Mouse (Mus musculus): Measurements from ENCODE around the gene Acp5. TPM values are rescaled to one million over a fixed set of nuclear protein-coding genes. Genes with fewer than 3 reads are reported as not detected.
"Not testable (repeated sequence)": the region's sequence is repeated elsewhere in the genome, so short reads cannot be mapped to it uniquely, and the experiment has no call there.

The Acp5 gene
- polyA plus RNA-seq (2012; rRNA removed): 256 and 495 TPM in 2 replicates

DNA sequence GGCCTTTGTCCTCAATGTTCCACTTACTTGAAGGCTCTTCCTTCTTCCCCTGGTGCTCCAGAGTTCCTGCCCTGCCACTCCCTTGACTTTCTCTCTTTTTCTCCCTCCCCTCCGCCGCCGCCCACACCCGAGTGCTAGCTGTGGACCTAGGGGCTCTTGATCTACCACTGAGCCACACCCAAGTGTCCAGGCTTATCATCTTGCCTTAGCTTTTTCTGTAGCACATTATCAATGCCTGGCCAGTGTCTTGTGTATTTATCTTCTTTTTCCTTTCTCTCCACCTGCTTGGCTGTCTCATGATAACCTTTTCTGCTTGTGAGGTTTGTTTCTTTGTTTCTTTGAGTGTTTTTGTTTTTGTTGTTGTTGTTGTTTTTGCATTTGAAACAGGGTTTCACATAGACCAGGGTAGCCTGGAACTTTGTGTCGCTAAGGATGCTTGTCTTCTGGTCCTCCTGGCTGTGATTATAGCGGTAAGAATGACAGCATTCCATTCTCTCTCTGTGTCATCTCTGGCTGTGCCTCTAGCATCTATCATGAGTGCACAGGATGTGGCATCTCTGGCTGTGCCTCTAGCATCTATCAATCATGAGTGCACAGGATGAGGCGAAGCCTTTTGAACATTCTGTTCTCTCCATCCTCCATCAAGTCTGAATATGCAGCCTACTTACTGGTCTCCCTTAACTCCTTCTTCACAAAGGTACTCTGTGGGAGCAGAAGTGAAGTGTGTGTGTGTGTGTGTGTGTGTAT lies at the start of gene Acp5:
Gene Acp5, minus strand, starts transcription at position 68 of the 747 bp plus-strand sequence.
- no peak for DNase-seq (ENCODE audit: low read depth)

DNA sequence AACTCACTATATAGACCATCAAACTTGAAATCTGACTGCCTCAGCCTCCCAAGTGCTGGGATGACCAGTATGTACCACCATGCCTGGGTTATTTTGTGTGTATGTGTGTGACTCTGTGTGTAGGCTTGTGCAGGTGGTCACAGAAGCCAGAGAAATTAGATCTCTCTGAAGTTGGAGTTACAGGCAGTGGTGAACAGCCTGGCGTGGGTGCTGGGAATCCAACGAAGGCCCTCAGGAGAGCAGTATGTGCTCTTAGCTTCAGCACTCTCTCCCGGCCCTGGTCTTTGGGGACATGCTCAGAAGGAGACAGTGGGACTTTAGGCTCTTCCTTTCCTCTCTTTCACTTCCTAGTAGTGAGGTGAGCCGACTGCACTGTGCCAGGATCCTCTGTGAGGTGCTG lies 36.8 kb upstream of the Acp5 start:
- DNase-seq (ENCODE audit: low read depth): no peak

DNA sequence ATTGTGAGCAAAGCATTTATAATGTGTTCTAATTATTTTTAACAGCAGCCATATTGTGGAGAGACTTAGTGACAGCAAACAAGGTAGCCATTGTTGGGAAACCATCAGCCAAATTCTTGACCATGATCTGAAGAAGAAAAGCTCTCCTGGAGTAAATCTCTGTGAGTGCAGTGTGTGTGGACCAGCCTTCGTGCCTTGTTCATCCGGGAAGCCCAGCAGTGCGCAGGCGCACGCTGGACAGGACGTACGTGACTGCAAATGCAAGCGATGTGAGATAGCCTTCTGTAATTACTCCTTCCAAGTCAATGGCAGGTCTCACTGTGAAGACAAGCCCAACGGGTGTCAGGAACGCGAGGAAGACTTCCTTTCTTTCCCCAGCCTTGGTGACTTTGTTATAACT lies 33.8 kb upstream of the Acp5 start:
- no peak for DNase-seq (ENCODE audit: low read depth)

DNA sequence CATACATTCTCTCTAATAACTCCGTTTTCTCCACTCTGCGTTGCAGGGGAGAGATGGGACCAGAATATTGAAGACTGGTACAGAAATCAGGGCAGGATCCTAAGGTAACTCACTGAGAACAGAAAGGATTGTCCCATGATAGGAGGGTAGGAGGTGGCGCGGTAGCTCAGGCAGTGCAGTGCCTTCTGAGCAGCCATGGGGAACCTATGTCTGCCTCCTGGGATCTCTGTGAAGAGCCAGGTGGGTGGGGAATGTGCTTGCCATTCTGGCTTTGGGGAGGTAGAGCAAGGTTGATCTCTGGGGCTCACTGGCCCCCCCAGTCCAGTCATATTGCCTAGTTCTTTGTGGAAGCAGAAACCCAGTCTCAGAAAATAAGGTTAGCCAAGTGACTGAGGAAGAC lies 32.2 kb upstream of the Acp5 start:
- DNase-seq (ENCODE audit: low read depth): no peak

DNA sequence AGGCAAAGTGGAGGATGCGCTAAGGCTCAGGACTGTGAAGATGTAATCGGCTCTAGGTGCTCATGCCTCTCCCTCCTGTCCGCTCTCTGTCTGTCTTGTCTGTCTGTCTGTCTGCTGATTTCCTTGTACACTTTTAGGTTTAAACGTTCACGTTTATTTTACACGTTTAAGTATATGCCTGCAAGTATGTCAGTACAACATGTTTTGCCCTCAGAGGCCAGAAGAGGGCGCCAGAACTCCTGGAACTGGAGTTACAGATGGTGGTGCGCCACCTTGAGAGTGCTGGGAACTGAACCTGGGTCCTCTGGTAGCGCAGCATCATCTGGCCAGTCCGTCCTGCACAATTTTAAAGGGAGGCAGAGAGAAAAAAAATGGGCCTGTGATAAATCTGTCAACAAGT lies 31.2 kb upstream of the Acp5 start:
- no peak for DNase-seq (ENCODE audit: low read depth)

DNA sequence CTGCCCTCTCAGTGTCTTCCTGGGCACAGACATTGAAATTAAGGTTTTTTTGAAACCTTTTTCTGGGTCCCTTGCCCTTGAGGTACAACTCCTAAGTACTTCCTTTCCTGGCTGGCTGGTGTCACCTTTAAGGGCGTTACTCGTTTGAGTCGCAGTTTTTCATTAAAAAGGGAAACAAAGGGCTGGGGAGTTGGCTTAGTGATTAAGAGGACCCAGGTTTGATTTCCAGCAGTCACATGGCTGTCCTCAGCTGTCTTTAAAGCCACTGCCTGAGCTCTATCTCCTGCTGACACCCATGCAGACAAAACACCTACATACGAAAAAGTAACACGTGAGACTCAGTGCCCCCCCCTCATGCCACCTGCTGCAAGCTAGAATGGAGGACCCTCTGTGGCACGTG lies 30.5 kb upstream of the Acp5 start:
- no peak for DNase-seq (ENCODE audit: low read depth)

DNA sequence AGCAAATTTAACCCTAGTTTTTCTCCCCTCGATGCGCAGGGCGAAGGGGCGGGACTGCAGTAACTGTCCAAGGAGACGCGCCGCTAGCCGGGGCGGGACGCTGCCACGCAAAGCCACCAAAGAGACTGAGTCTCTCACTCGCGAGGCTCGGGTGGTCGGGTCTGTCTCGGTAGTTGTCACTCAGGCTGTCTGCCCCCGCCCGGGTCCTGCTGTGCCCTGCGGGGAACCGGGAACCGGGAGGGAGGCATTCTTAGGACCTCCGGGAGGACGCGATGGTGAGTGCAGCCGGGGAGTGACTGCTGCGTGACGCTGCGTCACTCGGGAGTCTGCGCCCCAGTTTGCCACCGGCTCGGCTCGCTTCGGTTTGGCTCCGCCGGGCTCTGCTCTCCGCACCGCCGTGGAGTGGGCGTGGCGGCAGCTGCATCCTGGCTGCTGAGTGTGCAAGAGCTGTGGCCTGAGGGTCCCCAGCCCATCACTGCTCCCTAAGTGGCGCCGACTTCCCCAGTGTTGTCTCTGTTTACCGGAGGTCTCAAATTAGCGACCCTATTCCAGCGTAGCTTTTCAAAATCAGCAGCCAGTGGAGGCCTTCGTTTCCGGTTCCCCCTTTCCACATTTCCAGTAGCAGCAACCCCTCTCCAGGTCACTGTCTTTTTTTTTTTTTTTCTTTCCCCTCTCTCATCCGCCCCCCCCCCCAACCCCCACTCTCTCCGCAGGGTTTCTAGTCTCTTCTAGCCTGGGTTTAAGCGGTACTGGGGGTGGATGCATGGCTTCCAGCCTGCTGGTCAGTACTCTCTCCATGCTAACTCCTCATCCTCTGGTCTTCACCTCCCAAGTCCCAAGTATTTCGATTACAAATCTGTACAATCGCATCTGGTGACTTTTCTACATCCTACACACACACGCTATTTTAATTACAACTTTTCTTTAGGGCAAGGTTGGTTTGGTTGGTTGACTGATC lies 29.5 kb upstream of the Acp5 start:
- no peak for DNase-seq (ENCODE audit: low read depth)

DNA sequence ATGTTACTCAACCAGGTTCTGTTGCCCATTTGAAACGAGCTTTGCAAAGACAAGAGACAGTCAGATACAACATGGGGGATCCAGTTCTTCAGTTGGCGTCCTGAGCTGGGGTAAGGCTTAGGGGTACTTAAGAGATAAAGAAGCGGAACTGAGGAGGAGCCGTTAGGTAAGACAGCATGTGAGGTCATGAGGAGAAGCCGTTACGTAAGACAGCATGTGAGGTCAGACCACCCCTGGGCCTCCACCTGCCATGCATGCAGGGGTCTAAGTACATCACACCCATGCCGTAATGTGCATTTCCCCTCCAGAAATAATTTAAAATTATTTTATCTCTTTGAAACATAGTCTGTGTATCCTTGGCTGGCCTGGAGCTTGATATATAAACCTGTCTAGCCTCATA lies 27.4 kb upstream of the Acp5 start:
- DNase-seq (ENCODE audit: low read depth): no peak

DNA sequence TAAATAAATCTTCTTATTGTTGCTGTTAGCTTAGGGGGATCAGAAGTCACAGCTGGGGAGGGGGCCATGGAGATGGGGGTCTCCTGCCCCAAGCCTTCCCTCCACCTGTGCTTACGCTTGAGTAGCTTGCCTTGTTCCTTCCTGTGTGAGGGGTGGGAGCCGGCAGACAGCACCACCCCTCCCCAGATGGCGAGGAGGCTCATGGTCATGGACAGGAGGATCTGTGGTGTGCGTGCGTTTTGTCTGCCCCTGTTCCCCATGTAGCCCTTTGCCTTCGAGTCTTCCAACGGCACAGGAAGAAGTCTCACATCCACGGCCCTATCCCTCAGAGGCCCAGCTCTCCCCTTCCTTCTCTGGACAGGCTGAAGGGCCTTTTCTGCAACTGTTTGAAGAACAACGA lies 26.8 kb upstream of the Acp5 start:
- DNase-seq (ENCODE audit: low read depth): no peak

DNA sequence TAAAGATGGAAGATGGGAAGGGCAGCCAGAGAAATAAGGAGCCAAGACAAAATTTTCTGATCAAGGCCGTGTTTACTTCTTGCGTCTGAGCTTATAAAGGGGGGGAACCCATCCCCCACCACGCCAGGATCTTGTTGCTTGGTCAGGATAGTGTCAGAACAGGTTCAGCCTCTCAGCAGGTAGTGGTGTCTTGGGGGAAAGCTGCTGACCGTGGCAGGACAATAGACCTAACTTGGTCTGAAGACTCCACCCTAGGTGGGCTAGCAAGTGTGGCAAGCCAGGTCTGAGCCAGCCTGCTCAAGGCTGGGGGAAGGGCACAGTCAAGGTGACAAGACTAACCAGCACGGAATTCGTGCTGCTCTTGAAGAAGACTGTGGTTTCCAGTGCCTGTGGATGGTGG lies 25.8 kb upstream of the Acp5 start:
- DNase-seq (ENCODE audit: low read depth): no peak

DNA sequence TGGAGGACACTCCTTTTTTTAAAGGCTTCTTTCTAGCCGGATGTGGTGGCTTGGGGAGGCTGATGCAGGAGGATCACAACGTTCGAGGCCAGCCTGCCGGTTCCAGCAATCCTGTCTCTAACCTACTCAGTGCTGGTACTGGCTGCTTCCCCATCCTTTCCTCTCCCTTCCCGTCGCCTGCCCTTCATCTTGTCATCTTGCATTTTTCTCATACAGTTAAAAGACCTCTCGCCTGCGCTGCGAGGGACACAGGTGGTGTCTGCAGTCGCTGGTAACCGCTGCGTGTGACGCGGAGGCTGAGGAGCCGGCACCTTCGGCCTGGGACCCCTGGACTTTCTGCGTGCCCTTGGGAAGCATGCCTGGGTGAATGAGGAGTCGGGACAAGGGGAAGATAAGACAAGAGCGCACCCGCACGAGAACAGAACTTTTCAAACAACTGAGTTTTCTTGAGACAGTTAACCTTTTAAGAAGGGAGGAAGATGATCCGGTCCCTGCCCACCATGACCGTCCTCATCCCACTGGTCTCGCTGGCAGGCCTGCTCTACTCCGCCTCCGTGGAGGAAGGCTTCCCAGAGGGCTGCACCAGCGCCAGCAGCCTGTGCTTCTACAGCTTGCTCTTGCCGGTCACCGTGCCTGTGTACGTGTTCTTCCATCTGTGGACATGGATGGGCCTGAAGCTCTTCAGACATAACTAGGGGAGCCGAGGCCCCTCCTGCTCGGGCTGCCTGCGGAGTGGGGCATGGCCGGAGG lies 22.2 kb upstream of the Acp5 start:
- no peak for DNase-seq (ENCODE audit: low read depth)

DNA sequence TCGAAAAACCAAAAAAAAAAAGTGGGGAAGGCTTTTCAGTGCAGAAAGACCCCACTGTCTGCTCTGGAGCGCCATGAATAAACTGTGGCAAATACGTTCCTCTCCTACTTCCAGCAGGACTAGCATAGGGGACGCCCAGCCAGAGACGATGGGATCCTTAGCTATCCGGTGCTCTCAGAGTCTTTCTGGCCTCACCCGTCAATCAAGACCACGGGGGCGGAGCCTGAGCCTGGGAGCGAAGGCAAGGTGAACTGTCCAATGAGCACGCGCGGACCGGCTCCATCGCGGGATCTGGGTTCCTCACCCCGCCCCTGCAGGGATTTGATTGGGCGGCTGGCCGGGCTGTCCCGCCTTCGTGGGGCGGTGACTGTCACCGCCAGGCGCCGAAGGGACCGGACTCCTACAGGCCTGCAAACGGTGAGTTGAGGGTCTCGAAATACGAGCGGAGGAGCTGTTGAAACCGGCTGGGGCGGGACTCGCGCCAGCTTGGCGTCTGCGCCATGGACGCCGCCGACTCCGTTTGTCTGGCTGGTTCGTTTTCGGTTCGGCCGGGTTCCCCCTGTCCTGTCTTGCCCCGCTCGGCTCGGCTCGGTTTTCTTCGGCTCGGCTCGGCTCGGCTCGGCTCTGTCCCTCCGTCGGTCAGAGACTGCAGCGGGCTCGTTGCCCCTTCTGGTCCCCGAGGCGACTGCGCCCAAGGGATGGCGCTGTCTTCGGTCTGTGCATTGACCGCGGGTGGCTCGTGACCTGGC lies 21.2 kb upstream of the Acp5 start, which contains the start of gene Pigyl:
Gene Pigyl, plus strand, starts transcription at position 350 of the 749 bp plus-strand sequence.
- DNase-seq (ENCODE audit: low read depth): no peak

DNA sequence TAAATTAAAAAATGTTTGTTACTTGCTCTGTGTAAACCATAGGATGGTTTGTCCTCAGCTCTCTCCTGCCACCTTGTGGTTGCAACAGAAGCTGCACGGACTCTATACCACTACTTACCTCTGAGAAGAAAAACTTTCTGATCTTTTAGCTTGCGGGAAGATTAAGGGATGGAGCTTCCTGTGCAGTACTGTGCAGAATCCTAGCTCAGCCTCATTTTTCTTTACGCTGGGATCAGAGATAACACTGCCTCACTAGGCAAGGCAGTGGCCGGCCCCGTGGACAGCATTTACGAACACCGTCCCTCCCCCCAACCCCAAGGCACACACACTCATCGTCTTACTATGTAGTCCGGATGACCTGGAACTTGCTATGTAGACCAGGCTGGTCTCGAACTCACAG lies 20.1 kb upstream of the Acp5 start:
- DNase-seq (ENCODE audit: low read depth): no peak

DNA sequence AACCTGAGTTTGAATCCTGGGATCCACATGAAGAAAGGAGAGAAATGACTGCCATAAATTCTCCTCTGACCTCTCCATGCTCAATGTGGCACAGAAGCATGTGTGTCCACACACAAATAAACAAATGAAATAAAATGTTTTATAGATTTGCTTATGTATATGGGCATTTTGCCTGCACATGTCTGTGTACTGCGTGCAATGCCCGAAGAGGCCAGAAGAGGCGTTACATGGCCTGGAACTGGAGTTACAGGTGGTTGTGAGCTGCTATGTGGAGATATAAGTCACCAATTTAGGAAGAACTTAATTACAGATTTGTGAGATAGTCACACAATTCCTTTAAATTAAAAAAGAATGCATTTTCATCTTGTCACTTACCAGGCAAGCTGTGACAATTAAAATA lies 18.3 kb upstream of the Acp5 start:
- DNase-seq (ENCODE audit: low read depth): no peak

DNA sequence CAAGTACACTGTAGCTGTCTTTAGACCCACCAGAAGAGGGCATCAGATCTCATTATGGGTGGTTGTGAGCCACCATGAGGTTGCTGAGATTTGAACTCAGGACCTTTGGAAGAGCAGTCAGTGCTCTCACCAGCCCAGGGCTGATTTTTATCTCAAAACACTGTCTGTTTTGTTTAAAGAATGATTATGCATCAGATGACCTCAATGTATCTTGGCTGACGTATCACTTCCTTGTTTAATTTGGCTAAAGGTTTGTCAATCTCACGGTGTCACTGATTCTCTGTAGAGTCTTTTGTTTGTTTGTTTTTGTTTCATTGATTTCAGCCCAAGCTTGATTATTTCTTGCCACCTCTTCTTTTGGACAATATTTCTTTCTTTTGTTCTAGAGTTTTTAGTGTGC lies 15.4 kb upstream of the Acp5 start:
- no peak for DNase-seq (ENCODE audit: low read depth)

DNA sequence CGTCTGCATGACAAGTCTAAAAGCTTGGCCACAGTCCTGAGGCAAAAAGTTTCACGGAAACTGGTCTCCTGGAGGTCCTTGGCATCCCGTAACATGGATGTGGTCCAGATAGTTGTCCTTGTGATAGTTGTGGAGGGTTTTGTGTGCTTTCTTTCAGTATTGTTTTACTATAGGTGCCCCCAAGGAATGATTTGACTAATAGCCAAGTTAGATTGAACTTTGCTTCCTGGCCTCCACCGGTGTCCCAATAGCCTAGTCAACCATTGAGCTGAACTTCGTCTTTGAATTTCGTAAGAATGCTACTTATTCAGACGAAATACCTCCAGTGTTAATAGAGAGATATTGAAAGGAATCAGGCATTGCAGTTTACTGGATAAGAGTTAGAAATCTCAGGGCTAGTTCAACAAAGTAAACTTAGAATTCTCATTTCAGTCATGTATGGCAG lies 14.8 kb upstream of the Acp5 start:
- not testable (repeated sequence) for DNase-seq (ENCODE audit: low read depth)

DNA sequence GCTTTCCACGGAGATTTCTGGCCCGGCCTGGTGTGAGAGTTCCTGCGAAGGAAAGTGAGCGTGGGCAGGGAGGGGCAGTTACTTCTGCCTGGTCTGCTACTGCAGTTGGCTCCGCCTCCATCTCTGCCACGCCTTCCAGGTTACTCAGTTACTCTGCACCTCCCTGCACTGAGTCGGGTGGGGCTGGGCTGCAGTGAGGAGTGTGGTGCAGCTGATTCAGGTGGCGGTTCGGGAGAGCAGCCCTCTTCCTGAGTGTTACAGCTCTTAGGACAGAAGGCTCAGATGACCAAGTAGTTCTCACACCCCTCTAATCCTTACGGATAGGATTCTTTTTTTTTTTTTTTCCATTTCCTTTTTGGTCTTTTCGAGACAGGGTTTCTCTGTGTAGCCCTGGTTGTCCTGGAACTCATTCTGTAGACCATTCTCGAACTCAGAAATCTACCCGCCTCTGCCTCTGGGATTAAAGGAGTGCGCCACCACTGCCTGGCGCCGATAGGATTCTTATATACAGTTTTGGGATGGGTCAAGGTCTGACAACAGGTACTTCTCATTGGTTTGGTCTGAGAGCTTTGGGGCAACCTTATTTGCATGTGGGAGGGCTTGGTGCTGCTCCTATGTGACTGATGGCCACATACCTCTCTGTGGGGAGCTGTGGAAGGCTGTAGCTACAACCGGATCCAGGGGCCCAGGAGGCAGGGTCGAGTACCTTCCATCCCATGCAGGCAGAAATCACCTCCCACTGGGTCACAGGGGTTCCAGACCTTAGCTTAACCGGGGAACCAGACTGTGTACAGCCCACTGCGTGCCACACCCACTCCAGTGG lies 14.1 kb upstream of the Acp5 start:
- no peak for DNase-seq (ENCODE audit: low read depth)

DNA sequence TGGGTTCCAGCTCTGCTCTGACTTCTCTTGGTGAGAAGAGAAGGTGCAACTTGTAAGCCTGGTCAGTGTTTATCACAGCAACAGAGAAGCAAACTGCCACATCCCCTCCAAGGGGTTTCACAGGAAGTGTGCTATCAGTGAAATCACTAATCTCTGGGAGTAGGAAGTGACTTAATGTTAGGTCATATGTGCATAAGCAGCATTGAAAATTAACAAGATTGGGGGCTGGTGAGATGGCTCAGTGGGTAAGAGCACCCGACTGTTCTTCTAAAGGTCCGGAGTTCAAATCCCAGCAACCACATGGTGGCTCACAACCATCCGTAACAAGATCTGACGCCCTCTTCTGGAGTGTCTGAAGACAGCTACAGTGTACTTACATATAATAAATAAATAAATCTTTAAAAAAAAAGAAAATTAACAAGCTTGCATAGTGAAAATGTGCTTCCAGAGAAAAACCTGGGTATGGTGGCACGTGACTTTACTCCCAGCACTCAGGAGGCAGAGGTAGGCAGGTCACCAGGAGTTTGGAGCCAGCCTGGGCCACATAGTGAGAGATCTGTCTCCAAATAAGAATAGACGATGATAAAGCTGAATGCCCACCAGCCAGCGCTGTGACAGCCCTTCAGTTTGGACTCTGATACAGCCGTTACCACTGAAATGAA lies 8.9 kb upstream of the Acp5 start:
- no peak for DNase-seq (ENCODE audit: low read depth)

DNA sequence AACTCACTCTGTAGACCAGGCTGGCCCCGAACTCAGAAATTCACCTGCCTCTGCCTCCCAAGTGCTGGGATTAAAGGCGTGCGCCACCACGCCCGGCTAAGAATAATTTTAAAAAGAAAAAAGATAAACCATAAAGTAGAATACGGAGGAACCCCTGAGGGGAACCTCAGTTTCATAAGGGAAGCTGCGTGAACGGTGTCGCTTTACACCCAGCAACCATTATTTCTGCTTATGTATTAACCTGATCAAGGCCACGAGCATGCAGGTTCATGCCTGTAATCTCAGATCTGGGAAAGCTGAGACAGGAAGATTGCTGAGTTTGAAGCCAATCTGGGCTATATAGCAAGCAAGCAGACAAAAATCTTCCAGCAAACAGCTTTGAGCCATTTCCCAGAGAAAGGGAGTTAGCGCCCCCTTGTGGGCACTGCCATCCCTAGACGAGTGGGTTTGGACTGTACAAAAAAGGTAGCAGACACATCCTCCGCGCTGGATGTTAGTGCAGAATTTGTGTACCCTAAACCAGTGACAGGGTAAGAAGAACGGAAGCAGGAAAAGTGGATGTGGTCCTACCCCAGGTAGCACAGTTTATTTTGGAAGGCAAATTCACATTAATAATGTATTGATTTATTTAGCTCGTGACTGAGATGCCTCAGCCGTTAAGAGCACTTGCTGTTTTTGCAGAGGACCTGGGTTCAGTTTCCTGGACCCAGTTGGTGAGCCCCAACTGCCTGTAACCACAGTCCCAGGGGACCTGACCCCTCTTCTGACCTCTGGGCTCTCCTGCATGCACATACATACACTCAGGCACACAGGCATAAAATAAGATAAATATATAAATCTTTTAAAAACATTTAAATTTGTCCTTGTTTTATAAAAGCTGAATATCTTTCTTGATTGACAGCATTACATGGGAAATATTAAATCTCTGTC lies 7.9 kb upstream of the Acp5 start:
- no peak for DNase-seq (ENCODE audit: low read depth)
